Mouse (Mus musculus) hindbrain, postnatal 0 days (tissue): ENCODE measurements around the gene Igf2bp3. TPM values are rescaled to one million over a fixed set of nuclear protein-coding genes. Genes with fewer than 3 reads are reported as not detected.
A peak's percentile ranks its signal among the peaks of the same experiment; 100 is the strongest.

ENCODE experiments used
- ATAC-seq: fragments of 200-750 bp; cut with Nextera tagmentation; 2 replicates; pipeline ENCODE4 v1.8.0; 2017; ENCODE audit warnings: mild to moderate bottlenecking, moderate TSS enrichment, moderate library complexity
- DNase-seq: peaks from one replicate; pipeline ENCODE4 v3.0.0-alpha.2; 2015; ENCODE audit warnings: low spot score
- H3K27ac ChIP-seq: fragments of 300-500 bp; sonication (generic); 2 replicates; pipeline ENCODE4 v1.5.1; 2014; ENCODE audit warnings: mild to moderate bottlenecking
- H3K27me3 ChIP-seq: fragments of 300-500 bp; sonication (generic); 2 replicates; pipeline ENCODE4 v1.6.1; 2014; ENCODE audit warnings: low read length, mixed read lengths; ENCODE audit not compliant: insufficient read depth
- H3K36me3 ChIP-seq: fragments of 300-500 bp; sonication (generic); 2 replicates; pipeline ENCODE4 v1.6.1; 2014; ENCODE audit warnings: low read length, mixed read lengths; ENCODE audit not compliant: insufficient read depth
- H3K4me1 ChIP-seq: fragments of 300-500 bp; sonication (generic); 2 replicates; pipeline ENCODE4 v1.6.1; 2014; ENCODE audit warnings: antibody characterized with exemption, low read length, mixed read lengths; ENCODE audit not compliant: insufficient read depth
- H3K4me2 ChIP-seq: fragments of 300-500 bp; sonication (generic); 2 replicates; pipeline ENCODE4 v1.6.1; 2014; ENCODE audit warnings: low read depth, mild to moderate bottlenecking, low read length, moderate library complexity, mixed read lengths
- H3K4me3 ChIP-seq: fragments of 300-500 bp; sonication (generic); 2 replicates; pipeline ENCODE4 v1.5.1; 2014; ENCODE audit warnings: low read length
- H3K9ac ChIP-seq: fragments of 300-500 bp; sonication (generic); replicated peaks from 2 replicates; pipeline ENCODE4 v1.6.1; 2014; ENCODE audit warnings: mild to moderate bottlenecking, low read length, moderate library complexity, mixed read lengths
- H3K9me3 ChIP-seq: fragments of 300-500 bp; sonication (generic); 2 replicates; pipeline ENCODE4 v1.6.1; 2016; ENCODE audit warnings: low read length, mixed read lengths
- CTCF ChIP-seq: IDR thresholded peaks from 2 replicates; pipeline ENCODE4 v1.5.1; 2016; ENCODE audit warnings: antibody characterized with exemption, control low read depth, low read depth
- WGBS: fragments of 180-500 bp; shearing (Covaris S2); extraction: QIAGEN DNeasy Blood & Tissue Kit; methylation state at CpG from one replicate; pipeline ENCODE4 v1.1.7; 2014; 5-methylcytosine and 5-hydroxymethylcytosine counted together
- polyA plus RNA-seq: library from polyadenylated mRNA; unstranded; fragments of >200 nt; fragmentation: Nextera tagmentation; extraction: Ambion mirVana; gene quantifications from 2 replicates; pipeline ENCODE4 v1.2.1, GENCODE M21; 2015
- total RNA-seq: library from RNA; depleted of rRNA; stranded (reverse); fragments of >200 nt; gene quantifications from 2 replicates; pipeline ENCODE4 v1.2.3, GENCODE M21; 2014

Igf2bp3 gene
- total and polyA plus RNA-seq, 2 experiments from 2014 or later = 8.9 to 16.6 TPM

DNA sequence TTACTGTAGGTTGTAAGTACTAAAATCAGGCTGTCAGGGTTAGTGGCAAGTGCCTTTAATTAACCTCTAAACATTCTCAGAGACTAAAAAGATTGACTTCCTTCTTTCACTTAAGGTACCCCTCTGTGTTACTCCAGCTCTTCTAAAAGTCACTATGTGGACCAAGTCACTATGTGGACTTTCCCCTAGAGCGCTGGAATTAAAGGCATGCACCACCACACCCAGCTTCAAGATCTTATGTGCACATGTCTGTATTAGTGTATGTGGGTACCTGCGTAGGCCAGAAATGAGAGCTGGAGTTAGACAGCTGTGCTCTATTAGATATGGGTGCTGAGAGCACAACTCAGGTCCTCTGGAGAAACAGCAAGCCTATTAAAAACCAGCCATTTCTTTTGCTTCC, 43.1 kb upstream of the Igf2bp3 start:
- peaks cover 10% of the 10 kb centered on the region for H3K4me1 ChIP-seq
- 95% methylated on average over 2 of the region's 2 CpGs for WGBS

GRCm38 (mm10) chr6:49252207-49252606, 37.5 kb upstream of the Igf2bp3 start:
- Histone ChIP-seq H3K27ac (no peak overlapping the region), H3K36me3 (peaks cover 21% of the 10 kb centered on the region), H3K27me3 (no peaks in the 10 kb centered on the region), H3K4me3 (no peak overlapping the region), H3K9me3 (no peaks in the 10 kb centered on the region), H3K4me1 (no peaks in the 10 kb centered on the region), H3K4me2 (no peak overlapping the region), H3K9ac (no peak overlapping the region)
- 97% methylated on average over 8 of the region's 8 CpGs for WGBS
- ATAC-seq (no peak), DNase-seq (no peak)
- no peak for TF ChIP-seq CTCF

More for the DNA sequence above, 43.1 kb upstream of the Igf2bp3 start:
- TF ChIP-seq CTCF = no peak
- Histone ChIP-seq H3K27me3 (no peaks in the 10 kb centered on the region), H3K27ac (no peak overlapping the region), H3K36me3 (no peaks in the 10 kb centered on the region), H3K4me2 (no peak overlapping the region), H3K4me3 (no peak overlapping the region), H3K9ac (no peak overlapping the region), H3K9me3 (no peaks in the 10 kb centered on the region)
- ATAC-seq = no peak
- DNase-seq = no peak

DNA sequence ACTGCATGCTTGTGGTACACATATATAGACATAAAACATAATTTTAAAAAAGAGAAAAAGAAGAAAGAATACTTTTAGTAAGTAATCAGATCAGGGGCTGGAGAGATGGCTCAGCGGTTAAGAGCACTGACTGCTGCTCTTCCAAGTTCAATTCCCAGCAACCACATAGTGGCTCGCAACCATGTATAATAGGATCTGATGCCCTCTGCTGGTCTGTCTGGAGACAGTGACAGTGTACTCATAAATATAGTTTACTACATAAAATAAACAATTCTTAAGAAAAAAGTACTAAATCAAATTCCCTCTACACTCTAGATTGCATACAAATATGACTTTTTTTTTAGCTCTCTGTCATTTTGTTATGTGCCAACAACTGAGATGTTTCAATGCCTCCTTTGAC, 36.4 kb upstream of the Igf2bp3 start:
- Histone ChIP-seq H3K4me3 (no peak overlapping the region), H3K36me3 (peaks cover 21% of the 10 kb centered on the region), H3K9ac (no peak overlapping the region), H3K27me3 (no peaks in the 10 kb centered on the region), H3K27ac (no peak overlapping the region), H3K4me1 (no peaks in the 10 kb centered on the region), H3K4me2 (no peak overlapping the region), H3K9me3 (no peaks in the 10 kb centered on the region)
- DNase-seq = no peak
- WGBS = 98% methylated on average over 2 of the region's 2 CpGs
- ATAC-seq = no peak
- peak; percentile 25; the same call in 1 of the 2 replicates for TF ChIP-seq CTCF

DNA sequence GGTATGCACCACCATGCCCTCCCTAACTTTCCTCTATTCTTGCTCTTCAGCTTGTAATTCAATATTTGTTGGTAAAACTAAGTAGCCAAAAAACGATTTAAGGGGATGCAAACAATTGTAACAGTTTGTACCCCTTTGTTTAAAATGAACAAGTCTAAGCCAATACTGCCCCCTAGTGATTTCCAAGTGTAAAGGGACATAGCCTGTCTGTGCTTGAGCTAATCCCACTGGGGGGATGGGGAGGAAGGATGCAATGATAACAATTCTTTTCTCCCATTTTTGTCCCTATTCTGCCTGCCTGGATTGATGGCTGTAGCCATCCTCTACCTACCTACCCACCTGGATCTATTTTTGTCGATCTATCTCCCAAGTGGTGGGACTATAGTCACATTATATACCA, 32.5 kb upstream of the Igf2bp3 start:
- Histone ChIP-seq H3K4me3 (no peak overlapping the region), H3K27ac (no peak overlapping the region), H3K9ac (no peak overlapping the region), H3K4me2 (no peak overlapping the region), H3K4me1 (no peaks in the 10 kb centered on the region), H3K27me3 (no peaks in the 10 kb centered on the region), H3K9me3 (no peaks in the 10 kb centered on the region), H3K36me3 (peaks cover 36% of the 10 kb centered on the region)
- TF ChIP-seq CTCF = peak; percentile 75
- 47% methylated on average over 2 of the region's 2 CpGs for WGBS
- ATAC-seq (no peak), DNase-seq (peak; percentile 84)

GRCm38 (mm10) chr6:49242331-49242730, 27.6 kb upstream of the Igf2bp3 start:
- Histone ChIP-seq H3K4me1 (no peaks in the 10 kb centered on the region), H3K27me3 (no peaks in the 10 kb centered on the region), H3K9ac (no peak overlapping the region), H3K4me3 (no peak overlapping the region), H3K27ac (no peak overlapping the region), H3K36me3 (peaks cover 16% of the 10 kb centered on the region; the same call in 1 of the 2 replicates), H3K4me2 (no peak overlapping the region), H3K9me3 (no peaks in the 10 kb centered on the region)
- TF ChIP-seq CTCF = no peak
- ATAC-seq (no peak), DNase-seq (no peak)
- 93% methylated on average over 1 of the region's 1 CpGs for WGBS

DNA sequence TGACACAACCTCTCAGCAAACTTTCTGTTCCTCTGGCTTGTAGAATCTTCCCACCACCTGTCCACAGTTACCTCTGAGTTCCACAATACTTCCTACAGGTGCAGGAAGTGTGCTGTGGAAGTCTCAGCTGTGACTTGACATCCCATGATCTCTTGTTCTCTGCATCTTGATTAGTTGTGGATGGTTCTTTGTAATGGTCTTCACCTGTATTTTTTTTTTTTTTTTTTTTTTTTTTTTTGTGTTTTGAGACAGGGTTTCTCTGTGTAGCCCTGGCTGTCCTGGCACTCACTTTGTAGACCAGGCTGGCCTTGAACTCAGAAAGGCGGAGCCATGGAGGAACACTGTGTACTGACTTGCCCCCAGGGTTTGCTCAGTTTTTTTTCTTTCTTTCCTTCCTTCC, 26.8 kb upstream of the Igf2bp3 start:
- TF ChIP-seq CTCF = no peak
- H3K4me2 ChIP-seq = no peak overlapping the region
- H3K9me3 ChIP-seq = no peaks in the 10 kb centered on the region
- H3K4me3 ChIP-seq = no peak overlapping the region
- WGBS = 95% methylated on average over 1 of the region's 1 CpGs
- DNase-seq (no peak), ATAC-seq (no peak)
- peaks cover 16% of the 10 kb centered on the region; the same call in 1 of the 2 replicates for H3K36me3 ChIP-seq
- no peaks in the 10 kb centered on the region for H3K27me3 ChIP-seq
- H3K27ac ChIP-seq = no peak overlapping the region
- H3K9ac ChIP-seq = no peak overlapping the region
- no peaks in the 10 kb centered on the region for H3K4me1 ChIP-seq

DNA sequence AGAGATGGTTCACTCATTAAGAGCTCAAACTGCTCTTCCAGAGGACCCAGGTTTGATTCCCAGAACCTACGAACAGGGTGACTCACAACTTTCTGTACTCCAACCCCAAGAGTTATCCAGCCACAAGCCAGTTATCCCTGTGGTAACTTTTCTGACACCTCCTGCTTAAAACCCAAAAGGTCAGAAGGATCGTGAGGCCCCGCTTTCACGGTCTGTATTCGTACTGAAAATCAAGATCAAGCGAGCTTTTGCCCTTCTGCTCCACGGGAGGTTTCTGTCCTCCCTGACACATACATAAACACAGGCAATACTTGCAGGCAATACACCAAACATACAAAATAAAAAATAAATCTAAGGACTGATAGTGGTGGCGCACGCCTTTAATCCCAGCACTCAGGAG, 21.6 kb upstream of the Igf2bp3 start:
- no peaks in the 10 kb centered on the region; the same call in 1 of the 2 replicates for H3K36me3 ChIP-seq
- peak; percentile 98 for ATAC-seq
- WGBS = 57% methylated on average over 9 of the region's 9 CpGs

More for the DNA sequence above, 21.6 kb upstream of the Igf2bp3 start:
- no peaks in the 10 kb centered on the region for H3K4me1 ChIP-seq
- H3K27me3 ChIP-seq = no peaks in the 10 kb centered on the region
- H3K4me2 ChIP-seq = no peak overlapping the region
- peak; percentile 86 for DNase-seq
- no peak overlapping the region for H3K27ac ChIP-seq
- H3K9me3 ChIP-seq = no peaks in the 10 kb centered on the region
- H3K4me3 ChIP-seq = no peak overlapping the region
- no peak overlapping the region for H3K9ac ChIP-seq
- TF ChIP-seq CTCF = no peak
